Mouse (Mus musculus): ENCODE results near the gene Pik3c2g. TPM values are rescaled to one million over a fixed set of nuclear protein-coding genes. Genes with fewer than 3 reads are reported as not detected.

Gene Pik3c2g
- total and polyA plus RNA-seq, 3 experiments = not detected

DNA sequence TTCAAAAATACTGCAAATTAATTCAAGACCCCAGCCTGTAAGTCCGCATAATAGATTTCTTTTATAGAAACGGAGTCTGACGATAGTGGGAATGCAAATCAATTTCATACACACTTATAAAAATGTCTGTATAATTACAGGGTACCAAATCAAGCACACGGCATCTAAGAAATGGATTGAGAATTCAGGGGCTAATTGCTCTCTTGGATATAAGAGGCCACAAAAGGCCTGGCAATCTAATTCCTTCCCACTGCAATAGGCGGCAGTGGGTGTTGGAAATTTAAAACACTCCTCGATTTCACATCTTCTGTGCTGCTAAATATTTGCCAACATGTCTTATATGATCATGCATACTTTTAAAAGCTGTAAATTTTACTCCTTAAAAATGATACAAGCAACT is 402.1 kb downstream of the Pik3c2g start:
- Histone ChIP-seq H3K9ac (ENCODE audit: control insufficient read depth, low read depth, low read length, poor library complexity, severe bottlenecking) (no peak overlapping the region), H3K4me3 (ENCODE audit: control insufficient read depth in 1 of 2, insufficient read depth in 1 of 2, low read depth in 2 of 2, low read length in 2 of 2) (no peak overlapping the region), H3K36me3 (ENCODE audit: control insufficient read depth in 1 of 2, insufficient read depth in 2 of 2, low read length in 2 of 2) (no peaks in the 10 kb centered on the region), H3K79me2 (ENCODE audit: control insufficient read depth, insufficient read depth, low read length, poor library complexity) (no peaks in the 10 kb centered on the region), H3K27ac (ENCODE audit: control insufficient read depth, low read depth, low read length) (no peak overlapping the region), H3K4me1 (ENCODE audit: control insufficient read depth in 1 of 2, insufficient read depth in 2 of 2, low read length in 2 of 2) (no peaks in the 10 kb centered on the region), H3K9me3 (replicated peaks; ENCODE audit: insufficient read depth, low read length) (no peaks in the 10 kb centered on the region), H3K27me3 (ENCODE audit: control insufficient read depth in 1 of 2, insufficient read depth in 2 of 2, low read length in 2 of 2) (no peaks in the 10 kb centered on the region)
- TF ChIP-seq JUND (IDR thresholded peaks at IDR 0.05; ENCODE audit: low read depth, low read length) (no peak), ZKSCAN1 (IDR thresholded peaks at IDR 0.05; ENCODE audit: low read depth, low read length) (no peak), ZC3H11A (IDR thresholded peaks at IDR 0.05; ENCODE audit: low read depth, low read length) (no peak), MEF2A (IDR thresholded peaks at IDR 0.05; ENCODE audit: extremely low read depth, insufficient replicate concordance, low read depth, low read length, poor library complexity, severe bottlenecking) (no peak), KAT2A (conservative IDR thresholded peaks at IDR 0.05; ENCODE audit: low read depth, low read length) (no peak), ETS1 (IDR thresholded peaks at IDR 0.05; ENCODE audit: low read depth, low read length) (no peak), MAFK (IDR thresholded peaks at IDR 0.05; ENCODE audit: borderline replicate concordance, low read depth, low read length) (no peak), GABPA (IDR thresholded peaks at IDR 0.05; ENCODE audit: low read depth, low read length) (no peak), UBTF (IDR thresholded peaks at IDR 0.05; ENCODE audit: borderline replicate concordance, insufficient read depth, low read depth, low read length) (no peak), POLR2AphosphoS2 (IDR thresholded peaks at IDR 0.05; ENCODE audit: low read length) (no peak)
- DNase-seq (ENCODE audit: low read depth, low spot score) = no peak

DNA sequence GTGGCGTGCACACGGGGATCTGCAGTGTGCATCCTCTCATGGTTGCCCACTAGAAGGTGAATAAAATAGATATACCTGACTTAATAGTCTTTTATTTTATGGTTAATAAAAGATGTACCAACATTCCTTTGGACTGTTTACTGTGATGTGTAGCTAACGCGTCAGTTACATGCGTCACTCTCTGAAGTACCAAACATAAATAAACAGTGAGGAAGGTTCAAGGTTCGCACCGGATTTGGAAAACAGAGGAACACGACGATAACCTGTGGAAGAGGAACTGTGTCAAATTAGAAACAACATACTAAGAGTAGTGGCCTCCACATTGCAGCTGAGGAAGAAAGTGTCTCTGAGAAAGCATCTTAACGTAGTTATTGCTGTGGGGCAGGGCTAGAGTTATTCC is 402.6 kb downstream of the Pik3c2g start:
- Histone ChIP-seq H3K9ac (ENCODE audit: control insufficient read depth, low read depth, low read length, poor library complexity, severe bottlenecking) (no peak overlapping the region), H3K4me3 (ENCODE audit: control insufficient read depth in 1 of 2, insufficient read depth in 1 of 2, low read depth in 2 of 2, low read length in 2 of 2) (no peak overlapping the region), H3K79me2 (ENCODE audit: control insufficient read depth, insufficient read depth, low read length, poor library complexity) (no peaks in the 10 kb centered on the region), H3K9me3 (replicated peaks; ENCODE audit: insufficient read depth, low read length) (no peaks in the 10 kb centered on the region), H3K27me3 (ENCODE audit: control insufficient read depth in 1 of 2, insufficient read depth in 2 of 2, low read length in 2 of 2) (no peaks in the 10 kb centered on the region), H3K36me3 (ENCODE audit: control insufficient read depth in 1 of 2, insufficient read depth in 2 of 2, low read length in 2 of 2) (no peaks in the 10 kb centered on the region), H3K27ac (ENCODE audit: control insufficient read depth, low read depth, low read length) (no peak overlapping the region), H3K4me1 (ENCODE audit: control insufficient read depth in 1 of 2, insufficient read depth in 2 of 2, low read length in 2 of 2) (no peaks in the 10 kb centered on the region)
- TF ChIP-seq MEF2A (IDR thresholded peaks at IDR 0.05; ENCODE audit: extremely low read depth, insufficient replicate concordance, low read depth, low read length, poor library complexity, severe bottlenecking) (no peak), GABPA (IDR thresholded peaks at IDR 0.05; ENCODE audit: low read depth, low read length) (no peak), UBTF (IDR thresholded peaks at IDR 0.05; ENCODE audit: borderline replicate concordance, insufficient read depth, low read depth, low read length) (no peak), ETS1 (IDR thresholded peaks at IDR 0.05; ENCODE audit: low read depth, low read length) (no peak), RCOR1 (IDR thresholded peaks at IDR 0.05; ENCODE audit: low read depth, low read length) (no peak), CHD1 (IDR thresholded peaks at IDR 0.05; ENCODE audit: low read depth, low read length) (no peak), MAX (IDR thresholded peaks at IDR 0.05; ENCODE audit: low read length) (no peak), MYB (IDR thresholded peaks at IDR 0.05; ENCODE audit: low read depth, low read length) (no peak), ZKSCAN1 (IDR thresholded peaks at IDR 0.05; ENCODE audit: low read depth, low read length) (no peak), POLR2AphosphoS2 (IDR thresholded peaks at IDR 0.05; ENCODE audit: low read length) (no peak), USF2 (IDR thresholded peaks at IDR 0.05; ENCODE audit: borderline replicate concordance in 1 of 2, insufficient read depth in 1 of 2, low read depth in 1 of 2, low read length in 2 of 2) (no peak), SMC3 (IDR thresholded peaks at IDR 0.05; ENCODE audit: low read depth, low read length) (no peak), ZNF384 (IDR thresholded peaks at IDR 0.05; ENCODE audit: low read depth, low read length) (no peak), TBP (IDR thresholded peaks at IDR 0.05; ENCODE audit: low read depth, low read length) (no peak), NRF1 (IDR thresholded peaks at IDR 0.05; ENCODE audit: insufficient read depth, low read depth, low read length, poor library complexity, severe bottlenecking) (no peak), TAL1 (IDR thresholded peaks at IDR 0.05; ENCODE audit: low read length) (no peak), USF1 (IDR thresholded peaks at IDR 0.05; ENCODE audit: low read depth, low read length) (no peak), GATA1 (IDR thresholded peaks at IDR 0.05; ENCODE audit: low read depth, low read length) (no peak)
- DNase-seq (ENCODE audit: low read depth, low spot score) = no peak

Data from MEL (cell line).